In genomic region chr1:176812491-176813291, GRCm38 (mm10) we compare ENCODE assay signal across 8 mouse cellular contexts. TPM values are rescaled to one million over a fixed set of nuclear protein-coding genes. Genes with fewer than 3 reads are reported as not detected.
DNase-seq lines count a peak whose midpoint lies in the region; ATAC-seq and TF ChIP-seq lines count a peak whose summit lies in the region.

No protein-coding gene starts in this region.

- no peak for TF ChIP-seq POLR2A in bone marrow macrophage, adult 2 months (IDR thresholded peaks at IDR 0.05; ENCODE audit: borderline replicate concordance, low read depth, low read length)

- DNase-seq in kidney, adult 8-10 months, result no peak
- DNase-seq in left cerebral cortex, postnatal 25 days (ENCODE audit: low spot score in 2 of 2), result no peak
- DNase-seq in spleen, postnatal 10 days (ENCODE audit: low spot score in 2 of 2), result no peak
- DNase-seq in cerebellum, adult 18-20 months, result no peak

- TF ChIP-seq CTCF in bone marrow macrophage, adult 2 months (IDR thresholded peaks at IDR 0.05; ENCODE audit: low read depth, low read length), result no peak

- H3K4me2 ChIP-seq in kidney, embryonic 16.5 days (replicated peaks; ENCODE audit: low read depth, low read length), result peak overlapping the region; percentile 58
- H3K4me2 ChIP-seq in hindbrain, embryonic 13.5 days, result peak overlapping the region; percentile 74
- H3K4me2 ChIP-seq in midbrain, embryonic 15.5 days, result peak overlapping the region; percentile 62

- no peaks in the 10 kb centered on the region for H3K9me3 ChIP-seq in kidney, embryonic 16.5 days (ENCODE audit: low read length)
- H3K9me3 ChIP-seq in hindbrain, embryonic 13.5 days, result no peaks in the 10 kb centered on the region
- H3K9me3 ChIP-seq in midbrain, embryonic 15.5 days, result no peaks in the 10 kb centered on the region

- intact Hi-C loops in left cerebral cortex, postnatal 25 days (cut with DNase I), result no loop called here

- no peaks in the 10 kb centered on the region for H3K27me3 ChIP-seq in kidney, embryonic 16.5 days (ENCODE audit: insufficient read depth, low read length)
- H3K27me3 ChIP-seq in hindbrain, embryonic 13.5 days, result no peaks in the 10 kb centered on the region
- H3K27me3 ChIP-seq in midbrain, embryonic 15.5 days (replicated peaks), result no peaks in the 10 kb centered on the region

- H3K27ac ChIP-seq in kidney, embryonic 16.5 days (ENCODE audit: low read length), result peak overlapping the region; percentile 93
- H3K27ac ChIP-seq in bone marrow macrophage, adult 2 months (ENCODE audit: insufficient read depth, low read depth, low read length), result peak overlapping the region; percentile 93
- H3K27ac ChIP-seq in hindbrain, embryonic 13.5 days, result peak overlapping the region; percentile 100
- peak overlapping the region; percentile 100 for H3K27ac ChIP-seq in midbrain, embryonic 15.5 days

- peaks cover 11% of the 10 kb centered on the region for H3K4me1 ChIP-seq in kidney, embryonic 16.5 days (ENCODE audit: insufficient read depth, low read length)
- H3K4me1 ChIP-seq in bone marrow macrophage, adult 2 months (ENCODE audit: control insufficient read depth, insufficient read depth, low read length), result peaks cover 24% of the 10 kb centered on the region
- H3K4me1 ChIP-seq in hindbrain, embryonic 13.5 days (replicated peaks), result peaks cover 36% of the 10 kb centered on the region
- H3K4me1 ChIP-seq in midbrain, embryonic 15.5 days, result peaks cover 45% of the 10 kb centered on the region

- peak overlapping the region; percentile 90 for H3K4me3 ChIP-seq in kidney, embryonic 16.5 days (ENCODE audit: low read length)
- peak overlapping the region; percentile 74 for H3K4me3 ChIP-seq in bone marrow macrophage, adult 2 months (ENCODE audit: insufficient read depth, low read length)
- peak overlapping the region; percentile 89 for H3K4me3 ChIP-seq in hindbrain, embryonic 13.5 days
- peak overlapping the region; percentile 83 for H3K4me3 ChIP-seq in midbrain, embryonic 15.5 days

- H3K36me3 ChIP-seq in kidney, embryonic 16.5 days (ENCODE audit: insufficient read depth, low read length), result no peaks in the 10 kb centered on the region
- no peaks in the 10 kb centered on the region for H3K36me3 ChIP-seq in hindbrain, embryonic 13.5 days
- no peaks in the 10 kb centered on the region for H3K36me3 ChIP-seq in midbrain, embryonic 15.5 days (replicated peaks)

- 17% methylated on average over 11 of the region's 11 CpGs for WGBS in kidney, embryonic 16.5 days
- 17% methylated on average over 11 of the region's 11 CpGs for WGBS in hindbrain, embryonic 13.5 days
- WGBS in midbrain, embryonic 15.5 days, result 14% methylated on average over 11 of the region's 11 CpGs

- ATAC-seq in kidney, embryonic 16.5 days (ENCODE audit: low FRiP score, low TSS enrichment), result no peak
- no peak for ATAC-seq in hindbrain, embryonic 13.5 days (ENCODE audit: low FRiP score)
- ATAC-seq in midbrain, embryonic 15.5 days (replicated peaks), result no peak

- peak overlapping the region; percentile 92 for H3K9ac ChIP-seq in kidney, embryonic 16.5 days (replicated peaks; ENCODE audit: low read length)
- peak overlapping the region; percentile 98 for H3K9ac ChIP-seq in hindbrain, embryonic 13.5 days
- peak overlapping the region; percentile 94 for H3K9ac ChIP-seq in midbrain, embryonic 15.5 days

RNA-seq across cellular contexts. Expression of gene Cep170, which starts 1.2 kb away (rescaled TPM):
- polyA plus RNA-seq in kidney, embryonic 16.5 days (2015; fragmentation: Nextera tagmentation; extraction: Ambion mirVana), result 14.6 and 17.5 TPM in 2 replicates
- polyA plus RNA-seq in bone marrow macrophage, adult 2 months (2012; ENCODE audit: insufficient read depth, insufficient read length, missing spikeins), result 55.1 and 60.1 TPM in 2 replicates
- polyA plus RNA-seq in hindbrain, embryonic 13.5 days (2015; fragmentation: Nextera tagmentation; extraction: Ambion mirVana), result 122 and 128 TPM in 2 replicates
- polyA plus RNA-seq in midbrain, embryonic 15.5 days (2015; fragmentation: Nextera tagmentation; extraction: Ambion mirVana), result 133 and 138 TPM in 2 replicates
- 100 to 1,000 TPM; 100 TPM for total RNA-seq in left cerebral cortex, postnatal 25 days (2021)

RNA-seq across cellular contexts. Expression of gene Sdccag8, which starts 1.8 kb away (rescaled TPM):
- polyA plus RNA-seq in kidney, embryonic 16.5 days (2015; fragmentation: Nextera tagmentation; extraction: Ambion mirVana), result 20.1 and 20.9 TPM in 2 replicates
- polyA plus RNA-seq in bone marrow macrophage, adult 2 months (2012; ENCODE audit: insufficient read depth, insufficient read length, missing spikeins), result 24.5 and 26.0 TPM in 2 replicates
- polyA plus RNA-seq in hindbrain, embryonic 13.5 days (2015; fragmentation: Nextera tagmentation; extraction: Ambion mirVana), result 25.7 and 26.5 TPM in 2 replicates
- 27.8 and 28.2 TPM in 2 replicates for polyA plus RNA-seq in midbrain, embryonic 15.5 days (2015; fragmentation: Nextera tagmentation; extraction: Ambion mirVana)
- total RNA-seq in left cerebral cortex, postnatal 25 days (2021), result 10 to 100 TPM; 14.3 to 16.4 TPM
